Mouse (Mus musculus) liver, postnatal 0 days (tissue): ENCODE data around the gene Tmem184b.

ENCODE experiments used
- CTCF ChIP-seq: sonication (generic); IDR thresholded peaks from 2 replicates; pipeline ENCODE4 v1.5.1; 2016; ENCODE audit warnings: antibody characterized with exemption, low read depth
- EP300 ChIP-seq: IDR thresholded peaks from 2 replicates; pipeline ENCODE4 v1.6.1; 2016; ENCODE audit warnings: antibody characterized with exemption, low read depth, mild to moderate bottlenecking

DNA sequence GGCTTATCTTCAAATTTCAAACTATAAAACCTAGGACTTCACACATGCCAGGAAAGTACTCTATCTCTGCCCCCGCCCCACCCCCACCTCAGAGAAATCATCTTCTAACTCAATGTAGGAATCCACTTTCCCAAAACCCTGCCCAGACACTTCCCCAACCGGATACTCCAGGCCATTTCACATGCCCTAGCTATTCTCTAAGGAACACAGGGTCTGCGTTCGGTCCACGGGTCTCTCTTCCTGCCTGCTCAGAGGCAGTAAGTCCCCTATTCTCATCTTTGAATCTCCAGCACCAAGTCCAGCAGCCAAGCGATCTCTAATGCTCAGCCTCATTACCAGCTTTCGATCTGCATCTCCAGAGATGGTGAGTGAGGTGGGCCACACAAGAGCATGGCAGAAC, 23.7 kb downstream of the Tmem184b start:
- TF ChIP-seq CTCF: no peak
- no peak for TF ChIP-seq EP300
